Mouse (Mus musculus): Measurements from ENCODE around the gene F3. TPM values are rescaled to one million over a fixed set of nuclear protein-coding genes. Genes with fewer than 3 reads are reported as not detected.

F3 gene
- polyA plus RNA-seq, 1 experiment from 2014 or later: 6.4 TPM

GRCm38 (mm10) chr3:121710894-121711531 lies 12.3 kb upstream of the F3 start:
- 87% methylated on average over 7 of the region's 7 CpGs for WGBS
- no peak for ATAC-seq (ENCODE audit: low FRiP score, low read depth)
- Histone ChIP-seq H3K4me3 (no peak overlapping the region), H3K9ac (replicated peaks) (no peak overlapping the region), H3K36me3 (no peaks in the 10 kb centered on the region), H3K4me1 (peaks cover 3% of the 10 kb centered on the region; the same call in 1 of the 2 replicates), H3K27ac (replicated peaks) (no peak overlapping the region), H3K4me2 (replicated peaks) (no peak overlapping the region), H3K27me3 (peaks cover 3% of the 10 kb centered on the region; the same call in 1 of the 2 replicates), H3K9me3 (no peaks in the 10 kb centered on the region)

GRCm38 (mm10) chr3:121712222-121712621 lies 11.1 kb upstream of the F3 start:
- no peak overlapping the region for H3K9ac ChIP-seq (replicated peaks)
- no peak overlapping the region for H3K27ac ChIP-seq (replicated peaks)
- no peak for ATAC-seq (ENCODE audit: low FRiP score, low read depth)
- no peaks in the 10 kb centered on the region for H3K36me3 ChIP-seq
- no peak overlapping the region for H3K4me2 ChIP-seq (replicated peaks)
- 0 out of 2 replicates have a peak, but pooled peaks cover 3% of the 10 kb centered on the region for H3K4me1 ChIP-seq
- no peak overlapping the region for H3K4me3 ChIP-seq
- H3K27me3 ChIP-seq: peaks cover 4% of the 10 kb centered on the region; the same call in 1 of the 2 replicates
- no peaks in the 10 kb centered on the region for H3K9me3 ChIP-seq
- WGBS: 70% methylated on average over 4 of the region's 4 CpGs

GRCm38 (mm10) chr3:121713151-121713701 lies 10.1 kb upstream of the F3 start:
- no peak for ATAC-seq (ENCODE audit: low FRiP score, low read depth)
- WGBS: 81% methylated on average over 17 of the region's 17 CpGs
- Histone ChIP-seq H3K4me1 (0 out of 2 replicates have a peak, but pooled peaks cover 3% of the 10 kb centered on the region), H3K4me3 (no peak overlapping the region), H3K9me3 (no peaks in the 10 kb centered on the region), H3K9ac (replicated peaks) (no peak overlapping the region), H3K4me2 (replicated peaks) (no peak overlapping the region), H3K36me3 (no peaks in the 10 kb centered on the region), H3K27ac (replicated peaks) (no peak overlapping the region), H3K27me3 (peaks cover 7% of the 10 kb centered on the region; the same call in 1 of the 2 replicates)

GRCm38 (mm10) chr3:121713816-121714215 lies 9.5 kb upstream of the F3 start:
- H3K9me3 ChIP-seq: no peaks in the 10 kb centered on the region
- no peak overlapping the region for H3K4me2 ChIP-seq (replicated peaks)
- H3K4me3 ChIP-seq: no peak overlapping the region
- H3K27me3 ChIP-seq: peaks cover 13% of the 10 kb centered on the region; the same call in 1 of the 2 replicates
- no peak overlapping the region for H3K27ac ChIP-seq (replicated peaks)
- no peak for ATAC-seq (ENCODE audit: low FRiP score, low read depth)
- 0 out of 2 replicates have a peak, but pooled peaks cover 3% of the 10 kb centered on the region for H3K4me1 ChIP-seq
- H3K9ac ChIP-seq (replicated peaks): no peak overlapping the region
- 81% methylated on average over 8 of the region's 8 CpGs for WGBS
- no peaks in the 10 kb centered on the region for H3K36me3 ChIP-seq

- H3K36me3 ChIP-seq: no peaks in the 10 kb centered on the region
- 0 out of 2 replicates have a peak, but pooled peaks cover 3% of the 10 kb centered on the region for H3K4me1 ChIP-seq
- 88% methylated on average over 2 of the region's 2 CpGs for WGBS
- no peak overlapping the region for H3K4me3 ChIP-seq
- H3K9ac ChIP-seq (replicated peaks): no peak overlapping the region
- H3K4me2 ChIP-seq (replicated peaks): no peak overlapping the region
- ATAC-seq (ENCODE audit: low FRiP score, low read depth): no peak
- no peak overlapping the region for H3K27ac ChIP-seq (replicated peaks)
- H3K9me3 ChIP-seq: no peaks in the 10 kb centered on the region
- peaks cover 16% of the 10 kb centered on the region; the same call in 1 of the 2 replicates for H3K27me3 ChIP-seq
These were observed 8.9 kb upstream of the F3 start for GRCm38 (mm10) chr3:121714461-121714860.

GRCm38 (mm10) chr3:121715336-121715735 lies 8.0 kb upstream of the F3 start:
- Histone ChIP-seq H3K27ac (replicated peaks) (no peak overlapping the region), H3K27me3 (peaks cover 16% of the 10 kb centered on the region; the same call in 1 of the 2 replicates), H3K4me3 (no peak overlapping the region), H3K9me3 (no peaks in the 10 kb centered on the region), H3K4me2 (replicated peaks) (no peak overlapping the region), H3K4me1 (0 out of 2 replicates have a peak, but pooled peaks cover 3% of the 10 kb centered on the region), H3K36me3 (no peaks in the 10 kb centered on the region), H3K9ac (replicated peaks) (no peak overlapping the region)
- ATAC-seq (ENCODE audit: low FRiP score, low read depth): no peak

- Histone ChIP-seq H3K4me1 (0 out of 2 replicates have a peak, but pooled peaks cover 3% of the 10 kb centered on the region), H3K9me3 (no peaks in the 10 kb centered on the region), H3K4me3 (no peak overlapping the region), H3K27me3 (peaks cover 16% of the 10 kb centered on the region; the same call in 1 of the 2 replicates), H3K4me2 (replicated peaks) (no peak overlapping the region), H3K9ac (replicated peaks) (no peak overlapping the region), H3K27ac (replicated peaks) (no peak overlapping the region), H3K36me3 (no peaks in the 10 kb centered on the region)
- ATAC-seq (ENCODE audit: low FRiP score, low read depth): no peak
- 93% methylated on average over 6 of the region's 6 CpGs for WGBS
These were observed 7.4 kb upstream of the F3 start for GRCm38 (mm10) chr3:121715741-121716459.

- Histone ChIP-seq H3K27me3 (peaks cover 20% of the 10 kb centered on the region), H3K36me3 (no peaks in the 10 kb centered on the region), H3K9ac (replicated peaks) (no peak overlapping the region), H3K4me2 (replicated peaks) (no peak overlapping the region), H3K9me3 (no peaks in the 10 kb centered on the region), H3K27ac (replicated peaks) (no peak overlapping the region), H3K4me3 (no peak overlapping the region), H3K4me1 (peaks cover 7% of the 10 kb centered on the region)
- 89% methylated on average over 5 of the region's 5 CpGs for WGBS
- no peak for ATAC-seq (ENCODE audit: low FRiP score, low read depth)
These were observed 6.9 kb upstream of the F3 start for GRCm38 (mm10) chr3:121716480-121716879.

- 78% methylated on average over 8 of the region's 8 CpGs for WGBS
These were observed 4.7 kb upstream of the F3 start for GRCm38 (mm10) chr3:121718679-121719078.

GRCm38 (mm10) chr3:121719701-121720100 lies 3.6 kb upstream of the F3 start:
- no peak overlapping the region for H3K9ac ChIP-seq (replicated peaks)
- no peak overlapping the region for H3K27ac ChIP-seq (replicated peaks)
- no peaks in the 10 kb centered on the region for H3K9me3 ChIP-seq
- no peak for ATAC-seq (ENCODE audit: low FRiP score, low read depth)
- no peak overlapping the region for H3K4me3 ChIP-seq
- WGBS: 76% methylated on average over 3 of the region's 3 CpGs
- no peak overlapping the region for H3K4me2 ChIP-seq (replicated peaks)
- H3K36me3 ChIP-seq: no peaks in the 10 kb centered on the region
- H3K4me1 ChIP-seq: peaks cover 27% of the 10 kb centered on the region
- peaks cover 46% of the 10 kb centered on the region for H3K27me3 ChIP-seq

More at GRCm38 (mm10) chr3:121718679-121719078, 4.7 kb upstream of the F3 start:
- Histone ChIP-seq H3K4me1 (peaks cover 18% of the 10 kb centered on the region), H3K4me3 (no peak overlapping the region), H3K9me3 (no peaks in the 10 kb centered on the region), H3K27ac (replicated peaks) (no peak overlapping the region), H3K9ac (replicated peaks) (no peak overlapping the region), H3K4me2 (replicated peaks) (no peak overlapping the region), H3K36me3 (no peaks in the 10 kb centered on the region), H3K27me3 (peaks cover 35% of the 10 kb centered on the region)
- no peak for ATAC-seq (ENCODE audit: low FRiP score, low read depth)

GRCm38 (mm10) chr3:121720801-121721690 lies 2.3 kb upstream of the F3 start:
- WGBS: 52% methylated on average over 14 of the region's 14 CpGs
- ATAC-seq (ENCODE audit: low FRiP score, low read depth): peak; percentile 35; the same call in 1 of the 2 replicates
- Histone ChIP-seq H3K4me2 (replicated peaks) (peak overlapping the region; percentile 26), H3K4me1 (peaks cover 28% of the 10 kb centered on the region), H3K4me3 (no peak overlapping the region), H3K9ac (replicated peaks) (no peak overlapping the region), H3K27me3 (peaks cover 57% of the 10 kb centered on the region), H3K27ac (replicated peaks) (no peak overlapping the region; the same call in 1 of the 2 replicates), H3K36me3 (no peaks in the 10 kb centered on the region), H3K9me3 (no peaks in the 10 kb centered on the region)
